Mouse (Mus musculus) kidney, postnatal 4 days (tissue): ENCODE measurements around the gene Rnaseh2a.
A peak's percentile ranks its signal among the peaks of the same experiment; 100 is the strongest.

Experiments
- DNase-seq, 2 experiments: peaks; one replicate each; pipeline ENCODE4 v3.0.0; 2021; ENCODE audit warnings: mixed read lengths in 2 of 2

Rnaseh2a gene

GRCm38 (mm10) chr8:84982499-84983011, 13.0 kb upstream of the Rnaseh2a start:
- DNase-seq, result peak in 1 of 2 experiments; percentile 24

DNA sequence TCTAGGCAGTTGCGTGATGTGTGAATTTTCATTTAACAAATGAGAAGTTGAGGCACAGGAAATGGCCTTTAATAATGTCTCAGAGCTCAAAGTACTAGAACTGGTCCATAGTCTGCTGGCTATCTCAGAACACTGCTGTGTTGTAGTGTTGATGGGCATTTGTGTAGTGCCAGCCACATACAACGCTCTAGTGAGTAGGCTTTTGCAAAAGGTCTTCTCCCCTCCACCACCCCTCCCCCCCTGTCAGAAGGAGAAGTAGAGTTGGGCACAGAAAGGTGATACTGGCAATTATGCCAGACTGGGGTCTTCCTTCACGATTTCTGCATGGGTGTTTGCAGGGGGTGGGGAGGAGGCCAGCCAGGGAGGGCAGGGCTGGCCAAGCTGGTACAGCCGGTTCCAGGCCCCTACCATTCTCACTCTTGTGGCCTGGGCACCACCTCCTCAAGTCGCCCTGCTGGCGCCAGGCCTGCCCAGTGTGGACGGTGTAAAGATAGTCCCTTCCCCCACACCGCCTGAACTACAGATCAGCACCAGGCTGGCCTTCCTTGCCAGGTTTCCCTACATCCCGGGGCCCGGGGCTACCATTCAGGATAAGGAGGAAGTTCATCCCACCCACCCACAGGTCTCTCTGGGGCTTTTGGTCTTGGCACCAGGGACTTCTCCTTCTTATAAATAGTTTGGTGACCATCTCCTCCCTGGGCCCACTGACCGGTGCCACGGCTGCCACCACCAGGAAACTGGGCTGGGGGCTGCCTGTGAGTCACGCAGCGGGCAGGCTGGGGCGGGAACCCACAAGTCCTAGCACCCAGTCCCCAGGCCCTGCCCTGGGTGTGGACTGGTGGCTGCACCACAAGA, 12.3 kb upstream of the Rnaseh2a start:
- peak; percentile 31 to 54 for DNase-seq

DNA sequence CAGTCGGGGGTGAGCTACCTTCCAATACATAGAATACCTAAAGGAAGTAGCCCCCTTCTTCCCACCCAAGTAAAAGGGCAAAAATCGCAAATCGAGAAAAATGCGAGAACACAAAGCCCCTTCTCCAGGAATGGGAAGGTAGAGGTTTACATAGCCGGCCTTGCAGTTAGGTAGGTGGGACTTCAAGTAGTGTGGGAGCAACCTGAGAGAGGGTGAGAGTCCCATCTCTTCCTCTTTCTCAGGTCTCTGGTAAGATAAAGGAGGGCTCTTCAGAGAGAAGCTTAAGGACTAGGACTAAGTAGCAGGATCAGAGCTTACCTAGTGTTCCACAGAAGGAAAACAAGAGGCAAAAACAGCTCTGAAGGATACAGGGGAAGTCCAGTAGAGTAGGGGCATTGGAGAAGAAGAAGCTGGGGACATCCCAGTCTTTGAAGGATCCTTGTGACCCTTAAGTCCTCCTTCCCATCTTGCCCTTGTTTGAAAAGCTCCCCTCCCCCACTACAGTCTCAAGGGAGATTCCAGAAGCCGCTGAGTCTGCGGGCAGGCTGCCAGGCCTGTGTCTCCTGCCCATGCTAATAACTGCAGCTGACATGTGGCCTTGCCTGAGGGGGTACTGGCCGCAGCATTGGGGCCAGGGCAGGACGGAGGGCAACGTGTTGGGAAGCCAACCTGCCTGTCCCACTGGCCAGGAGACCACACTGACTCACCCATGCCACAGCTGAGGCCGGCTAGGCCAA, 11.2 kb upstream of the Rnaseh2a start:
- peak; percentile 88 to 94 for DNase-seq

GRCm38 (mm10) chr8:84979599-84980421, 10.2 kb upstream of the Rnaseh2a start:
- peak; percentile 93 to 96 for DNase-seq

- DNase-seq, result peak; percentile 91 to 95
Observed at GRCm38 (mm10) chr8:84978248-84978940, 8.8 kb upstream of the Rnaseh2a start, which contains the start of gene Junb. Gene Junb (minus strand): TSS chr8:84978718.

DNA sequence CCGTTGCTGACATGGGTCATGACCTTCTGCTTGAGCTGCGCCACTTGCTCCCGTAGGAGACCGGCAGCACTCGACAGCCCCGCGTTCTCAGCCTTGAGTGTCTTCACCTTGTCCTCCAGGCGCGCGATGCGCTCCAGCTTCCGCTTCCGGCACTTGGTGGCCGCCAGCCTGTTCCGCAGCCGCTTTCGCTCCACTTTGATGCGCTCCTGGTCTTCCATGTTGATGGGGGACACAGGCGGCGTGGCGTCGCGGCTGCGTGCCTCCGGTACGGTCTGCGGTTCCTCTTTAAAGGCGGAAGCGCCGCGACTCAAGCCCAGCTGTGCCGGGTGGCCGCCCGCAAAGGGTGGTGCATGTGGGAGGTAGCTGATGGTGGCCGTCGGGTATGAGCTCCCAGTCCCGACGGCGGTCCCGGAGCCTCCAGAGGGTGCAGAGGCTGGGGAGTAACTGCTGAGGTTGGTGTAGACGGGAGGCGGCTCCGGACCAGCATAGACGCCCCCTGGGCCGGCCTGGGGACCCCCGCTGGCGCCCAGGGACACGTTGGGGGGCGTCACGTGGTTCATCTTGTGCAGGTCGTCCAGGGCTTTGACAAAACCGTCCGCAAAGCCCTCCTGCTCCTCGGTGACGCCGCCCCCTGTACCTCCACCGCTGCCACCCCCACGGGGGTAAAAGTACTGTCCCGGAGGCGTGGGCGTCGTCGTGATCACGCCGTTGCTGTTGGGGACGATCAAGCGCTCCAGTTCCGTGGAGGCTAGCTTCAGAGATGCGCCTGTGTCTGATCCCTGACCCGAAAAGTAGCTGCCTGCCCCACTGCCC, 8.1 kb upstream of the Rnaseh2a start:
- peak; percentile 75 to 84 for DNase-seq

DNA sequence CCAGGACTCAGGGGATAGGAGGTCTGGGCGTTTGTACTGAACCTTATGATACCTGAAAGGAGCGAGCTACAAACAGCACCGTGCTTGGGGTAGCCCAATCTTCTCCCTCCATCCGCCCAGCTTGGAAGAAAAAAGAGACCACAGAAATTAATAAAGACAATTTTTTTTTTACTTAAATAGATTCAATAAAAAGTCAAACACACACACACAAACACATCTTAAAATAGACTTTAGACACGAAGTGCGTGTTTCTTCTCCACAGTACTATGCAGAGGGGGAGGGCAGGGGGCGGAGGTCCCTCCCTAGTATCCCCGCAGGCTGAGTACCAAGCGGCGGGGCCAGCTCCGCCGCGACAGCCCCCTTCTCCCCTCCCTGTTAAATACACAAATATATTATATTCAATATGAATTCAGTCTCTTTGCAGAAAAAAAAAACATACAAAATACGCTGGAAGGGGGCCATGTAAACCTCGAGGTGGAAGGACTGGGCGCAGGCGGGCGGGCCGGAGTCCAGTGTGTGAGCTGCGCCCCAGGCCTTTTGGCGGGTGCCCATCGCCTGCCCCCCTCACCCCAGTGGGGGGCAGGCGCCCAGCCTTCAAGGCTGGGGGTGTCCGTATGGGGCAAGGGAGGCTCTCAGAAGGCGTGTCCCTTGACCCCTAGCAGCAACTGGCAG, 7.3 kb upstream of the Rnaseh2a start:
- peak in 1 of 2 experiments; percentile 22 for DNase-seq

- peak; percentile 94 to 96 for DNase-seq
Observed at GRCm38 (mm10) chr8:84976031-84976762, 6.6 kb upstream of the Rnaseh2a start.

DNA sequence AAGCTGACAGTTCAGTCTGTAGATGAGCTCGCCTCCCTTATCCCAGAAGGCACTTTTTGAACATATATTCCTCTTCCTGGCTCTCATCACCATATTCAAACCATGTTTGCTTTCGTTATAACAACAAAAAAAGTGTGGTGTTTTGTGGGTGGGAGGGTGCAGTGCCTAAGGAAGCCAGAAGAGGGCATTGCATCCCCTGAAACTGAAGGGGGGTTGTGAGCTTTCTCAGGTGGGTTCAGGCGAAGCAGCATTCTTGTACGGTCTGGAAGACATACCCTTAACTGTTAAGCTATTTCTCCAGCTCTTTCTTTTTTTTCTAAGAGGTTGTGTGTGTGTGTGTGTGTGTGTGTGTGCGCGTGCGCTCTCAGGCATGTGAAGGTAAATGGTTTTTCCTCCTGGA, 5.9 kb upstream of the Rnaseh2a start:
- DNase-seq, result peak; percentile 81 to 84

DNA sequence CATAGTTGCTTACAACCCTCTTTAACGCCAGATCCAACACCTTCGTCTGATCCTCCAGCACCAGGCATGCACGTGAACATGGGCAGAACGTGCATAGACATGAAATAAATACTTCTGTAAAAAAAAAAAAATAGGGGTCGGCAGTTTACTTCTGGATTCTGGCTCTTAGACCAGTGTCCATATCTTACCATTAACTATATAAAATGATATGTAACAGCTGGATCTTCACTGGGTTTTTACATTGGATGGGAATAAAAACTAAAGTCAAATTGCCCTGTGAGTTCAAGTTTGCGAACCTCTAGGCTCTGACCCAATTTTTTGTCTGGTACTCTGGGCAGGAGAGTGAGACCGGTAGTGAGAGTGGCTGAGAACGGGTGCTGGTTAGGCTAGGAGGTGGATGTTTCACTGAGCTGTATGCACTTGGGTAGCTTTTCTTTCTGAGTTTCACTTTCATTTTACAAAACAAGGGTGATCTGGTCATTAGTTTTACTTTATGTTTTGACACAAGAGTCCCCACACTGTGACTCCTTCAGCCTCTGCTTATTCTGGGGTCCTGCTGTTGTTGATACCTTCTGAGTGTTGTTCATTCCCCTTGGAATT, 5.1 kb upstream of the Rnaseh2a start:
- no peak for DNase-seq

- peak; percentile 41 to 65 for DNase-seq
Observed at GRCm38 (mm10) chr8:84973803-84974542, 4.4 kb upstream of the Rnaseh2a start.

DNA sequence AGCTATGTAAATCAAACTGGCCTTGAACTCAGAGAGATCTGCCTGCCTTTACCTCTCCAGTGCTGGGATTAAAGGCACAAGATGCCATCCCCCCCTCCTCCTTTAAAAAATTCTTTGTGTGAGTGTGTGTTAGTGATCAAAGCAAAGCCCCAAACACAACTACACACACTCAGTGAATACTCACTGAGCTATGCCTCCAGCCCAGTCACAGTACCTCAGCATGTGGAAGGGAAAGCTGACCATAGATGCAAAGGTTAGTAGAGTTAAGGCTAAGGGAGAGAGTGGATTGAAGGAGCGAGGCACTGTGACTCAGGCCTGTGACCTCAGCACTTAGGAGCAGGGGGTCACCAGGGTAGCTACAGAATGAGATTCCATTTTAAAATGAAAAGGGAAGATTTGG, 3.5 kb upstream of the Rnaseh2a start:
- no peak for DNase-seq

- DNase-seq, result no peak
Observed at GRCm38 (mm10) chr8:84970913-84971312, 1.3 kb upstream of the Rnaseh2a start.

DNA sequence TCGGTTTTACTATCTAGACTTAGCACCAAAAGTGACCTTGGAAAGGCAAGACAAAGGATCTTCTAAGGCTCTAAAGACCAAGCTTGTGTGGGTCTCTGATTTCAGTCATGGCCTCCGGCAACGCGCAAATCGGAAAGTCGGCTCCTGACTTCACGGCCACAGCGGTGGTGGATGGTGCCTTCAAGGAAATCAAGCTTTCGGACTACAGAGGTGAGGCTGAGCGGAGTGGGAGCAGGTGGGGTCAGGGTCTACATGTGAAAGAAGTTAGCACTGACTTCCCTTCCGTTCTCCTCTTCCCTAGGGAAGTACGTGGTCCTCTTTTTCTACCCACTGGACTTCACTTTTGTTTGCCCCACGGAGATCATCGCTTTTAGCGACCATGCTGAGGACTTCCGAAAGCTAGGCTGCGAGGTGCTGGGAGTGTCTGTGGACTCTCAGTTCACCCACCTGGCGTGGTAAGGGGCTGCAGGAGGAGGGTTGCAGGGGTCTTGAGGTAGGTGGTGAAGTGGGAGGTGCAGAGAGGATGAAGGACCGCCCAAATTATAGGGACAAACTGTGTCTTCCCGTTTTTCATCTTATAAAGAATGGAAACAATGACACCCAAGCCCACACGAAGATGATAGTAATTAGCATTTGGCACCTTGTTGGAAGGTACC, 696 bp upstream of the Rnaseh2a start:
- DNase-seq, result peak; percentile 48 to 57

- DNase-seq, result no peak
Observed at GRCm38 (mm10) chr8:84968650-84969049, 917 bp downstream of the Rnaseh2a start.

- no peak for DNase-seq
Observed at GRCm38 (mm10) chr8:84967532-84968304, 1.8 kb downstream of the Rnaseh2a start.

DNA sequence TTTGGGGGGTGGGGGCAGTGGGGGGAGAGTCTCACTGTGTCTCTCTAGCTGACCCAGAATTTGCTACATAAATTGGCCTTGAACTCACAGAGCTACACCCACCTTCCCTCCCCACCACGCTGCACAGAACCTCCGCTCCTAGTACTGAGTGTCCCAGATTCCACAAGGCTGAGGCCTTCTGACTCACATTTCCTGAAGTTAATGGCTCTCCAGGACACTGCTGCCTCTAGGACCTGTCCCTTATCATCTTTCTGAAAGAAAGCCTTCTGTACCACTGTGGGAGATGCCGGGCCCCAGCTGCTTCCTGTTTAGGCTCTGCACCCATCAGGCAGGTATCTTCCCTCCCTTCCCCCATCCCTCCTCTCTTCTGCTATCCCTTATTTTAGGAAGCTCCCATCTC, 3.0 kb downstream of the Rnaseh2a start:
- no peak for DNase-seq
